Mouse (Mus musculus) heart, adult 9 months (tissue): ENCODE results near the gene Zkscan3.
A peak's percentile ranks its signal among the peaks of the same experiment; 100 is the strongest.

Experiments
- DNase-seq, 2 experiments: peaks; one replicate each; pipeline ENCODE4 v3.0.0; 2022; ENCODE audit warnings: low spot score in 2 of 2

Zkscan3 gene

GRCm38 (mm10) chr13:21402287-21402846, at the start of gene Zkscan3:
Gene Zkscan3 (minus strand): TSS chr13:21402755.
- peak; percentile 81 to 84 for DNase-seq

- no peak for DNase-seq
These were observed 45.5 kb upstream of the Zkscan3 start for GRCm38 (mm10) chr13:21447856-21448614.

GRCm38 (mm10) chr13:21446796-21447195, 44.2 kb upstream of the Zkscan3 start:
- DNase-seq = no peak

GRCm38 (mm10) chr13:21441207-21441572, 38.6 kb upstream of the Zkscan3 start:
- no peak for DNase-seq

GRCm38 (mm10) chr13:21440503-21441206, 38.1 kb upstream of the Zkscan3 start, which contains the start of gene Pgbd1:
Gene Pgbd1 (minus strand): TSS chr13:21441058.
- peak; percentile 26 to 48 for DNase-seq

GRCm38 (mm10) chr13:21435476-21435875, 32.9 kb upstream of the Zkscan3 start:
- DNase-seq = no peak

- no peak for DNase-seq
These were observed 25.1 kb upstream of the Zkscan3 start for GRCm38 (mm10) chr13:21427631-21428030.

- no peak for DNase-seq
These were observed 20.7 kb upstream of the Zkscan3 start for GRCm38 (mm10) chr13:21423301-21423700.

GRCm38 (mm10) chr13:21418865-21419264, 16.3 kb upstream of the Zkscan3 start:
- DNase-seq = no peak

- DNase-seq = no peak
These were observed 14.9 kb upstream of the Zkscan3 start for GRCm38 (mm10) chr13:21417298-21418010.

GRCm38 (mm10) chr13:21415750-21416149, 13.2 kb upstream of the Zkscan3 start:
- no peak for DNase-seq

- no peak for DNase-seq
These were observed 12.7 kb upstream of the Zkscan3 start for GRCm38 (mm10) chr13:21415266-21415665.

- DNase-seq = no peak
These were observed 12.0 kb upstream of the Zkscan3 start for GRCm38 (mm10) chr13:21414231-21415212.

GRCm38 (mm10) chr13:21408805-21409459, 6.4 kb upstream of the Zkscan3 start:
- no peak for DNase-seq

GRCm38 (mm10) chr13:21407969-21408804, 5.6 kb upstream of the Zkscan3 start:
- peak; percentile 91 for DNase-seq

GRCm38 (mm10) chr13:21407341-21407740, 4.8 kb upstream of the Zkscan3 start:
- DNase-seq = peak; percentile 6 to 28

- no peak for DNase-seq
These were observed 293 bp upstream of the Zkscan3 start for GRCm38 (mm10) chr13:21402848-21403247.

GRCm38 (mm10) chr13:21401636-21402286, 794 bp downstream of the Zkscan3 start:
- DNase-seq = no peak

GRCm38 (mm10) chr13:21401166-21401565, 1.4 kb downstream of the Zkscan3 start:
- DNase-seq = no peak
